Mouse (Mus musculus): ENCODE results near the gene Sp7. TPM values are rescaled to one million over a fixed set of nuclear protein-coding genes. Genes with fewer than 3 reads are reported as not detected.

Gene Sp7
- polyA plus RNA-seq, 1 experiment from 2014 or later = 0.52 TPM

- peak within 1 kb of the TSS; percentile 46; the same call in 1 of the 2 replicates for H3K27ac ChIP-seq (ENCODE audit: low read depth, low read length)
- under 1% methylated on average over 40 of the region's 40 CpGs for WGBS (ENCODE audit: insufficient replicate concordance)
- no peaks in the 10 kb centered on the region for H3K9me3 ChIP-seq (replicated peaks; ENCODE audit: control insufficient read depth, low read length)
- no peaks in the 10 kb centered on the region for H3K27me3 ChIP-seq (ENCODE audit: control insufficient read depth, insufficient read depth, low read length)
- ATAC-seq (replicated peaks; ENCODE audit: insufficient number of reproducible peaks, low FRiP score, low TSS enrichment) = peak; percentile 75; the same call in 1 of the 2 replicates
- H3K36me3 ChIP-seq (ENCODE audit: control insufficient read depth, insufficient read depth, low read length) = peaks cover 9% of the 10 kb centered on the region; the same call in 1 of the 2 replicates
- peak within 1 kb of the TSS; percentile 66 for H3K4me2 ChIP-seq
- H3K9ac ChIP-seq (ENCODE audit: low read depth, low read length) = peak within 1 kb of the TSS; percentile 70
- peak within 1 kb of the TSS; percentile 58 for H3K4me3 ChIP-seq (ENCODE audit: low read depth, low read length)
- H3K4me1 ChIP-seq (ENCODE audit: control insufficient read depth, insufficient read depth, low read length) = peaks cover 7% of the 10 kb centered on the region
Observed at GRCm38 (mm10) chr15:102326022-102326576, 40.9 kb downstream of the Sp7 start, which contains the start of gene Pfdn5. Pfdn5 (plus strand) TSS chr15:102326116.

GRCm38 (mm10) chr15:102324654-102325473 lies 42.1 kb downstream of the Sp7 start:
- Histone ChIP-seq H3K4me1 (ENCODE audit: control insufficient read depth, insufficient read depth, low read length) (peaks cover 6% of the 10 kb centered on the region), H3K27ac (ENCODE audit: low read depth, low read length) (no peak overlapping the region), H3K36me3 (ENCODE audit: control insufficient read depth, insufficient read depth, low read length) (peaks cover 15% of the 10 kb centered on the region; the same call in 1 of the 2 replicates), H3K9ac (ENCODE audit: low read depth, low read length) (no peak overlapping the region), H3K4me3 (ENCODE audit: low read depth, low read length) (0 out of 2 replicates have a peak overlapping the region, but pooled peaks have one; percentile 14), H3K27me3 (ENCODE audit: control insufficient read depth, insufficient read depth, low read length) (no peaks in the 10 kb centered on the region), H3K9me3 (replicated peaks; ENCODE audit: control insufficient read depth, low read length) (no peaks in the 10 kb centered on the region), H3K4me2 (peak overlapping the region; percentile 66)
- no peak for ATAC-seq (replicated peaks; ENCODE audit: insufficient number of reproducible peaks, low FRiP score, low TSS enrichment)
- WGBS (ENCODE audit: insufficient replicate concordance) = 70% methylated on average over 12 of the region's 12 CpGs

DNA sequence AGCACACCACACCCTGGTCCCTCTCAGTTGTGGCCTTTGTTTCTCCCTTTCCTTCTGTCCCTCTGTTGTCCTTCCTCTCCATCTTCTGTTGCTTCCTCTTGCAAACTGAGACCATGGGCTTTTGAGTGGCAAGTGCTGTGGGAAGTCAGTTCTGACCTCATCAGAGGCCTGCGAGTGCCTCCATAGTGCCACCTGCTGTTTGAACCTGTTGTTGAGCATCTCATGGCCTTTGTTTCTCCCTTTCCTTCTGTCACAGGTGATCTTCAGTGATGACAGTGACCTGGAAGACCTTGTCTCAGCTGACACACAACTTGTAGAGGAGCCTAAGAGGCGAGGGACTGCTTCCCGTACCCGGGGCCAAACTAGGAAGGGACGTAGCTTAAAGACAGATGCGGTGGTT lies 50.7 kb downstream of the Sp7 start:
- Histone ChIP-seq H3K9me3 (replicated peaks; ENCODE audit: control insufficient read depth, low read length) (no peaks in the 10 kb centered on the region), H3K36me3 (ENCODE audit: control insufficient read depth, insufficient read depth, low read length) (peaks cover 53% of the 10 kb centered on the region), H3K4me3 (ENCODE audit: low read depth, low read length) (no peak overlapping the region), H3K9ac (ENCODE audit: low read depth, low read length) (no peak overlapping the region), H3K4me1 (ENCODE audit: control insufficient read depth, insufficient read depth, low read length) (no peaks in the 10 kb centered on the region), H3K27ac (ENCODE audit: low read depth, low read length) (no peak overlapping the region), H3K4me2 (no peak overlapping the region), H3K27me3 (ENCODE audit: control insufficient read depth, insufficient read depth, low read length) (no peaks in the 10 kb centered on the region)
- no peak for ATAC-seq (replicated peaks; ENCODE audit: insufficient number of reproducible peaks, low FRiP score, low TSS enrichment)
- 89% methylated on average over 6 of the region's 6 CpGs for WGBS (ENCODE audit: insufficient replicate concordance)

GRCm38 (mm10) chr15:102315292-102315691 lies 51.7 kb downstream of the Sp7 start:
- WGBS (ENCODE audit: insufficient replicate concordance) = 89% methylated on average over 8 of the region's 8 CpGs
- Histone ChIP-seq H3K27me3 (ENCODE audit: control insufficient read depth, insufficient read depth, low read length) (no peaks in the 10 kb centered on the region), H3K4me1 (ENCODE audit: control insufficient read depth, insufficient read depth, low read length) (no peaks in the 10 kb centered on the region), H3K36me3 (ENCODE audit: control insufficient read depth, insufficient read depth, low read length) (peaks cover 45% of the 10 kb centered on the region), H3K4me2 (no peak overlapping the region), H3K4me3 (ENCODE audit: low read depth, low read length) (no peak overlapping the region), H3K9me3 (replicated peaks; ENCODE audit: control insufficient read depth, low read length) (no peaks in the 10 kb centered on the region), H3K9ac (ENCODE audit: low read depth, low read length) (no peak overlapping the region; the same call in 1 of the 2 replicates), H3K27ac (ENCODE audit: low read depth, low read length) (no peak overlapping the region)
- no peak for ATAC-seq (replicated peaks; ENCODE audit: insufficient number of reproducible peaks, low FRiP score, low TSS enrichment)

- peaks cover 47% of the 10 kb centered on the region for H3K36me3 ChIP-seq (ENCODE audit: control insufficient read depth, insufficient read depth, low read length)
- H3K9me3 ChIP-seq (replicated peaks; ENCODE audit: control insufficient read depth, low read length) = no peaks in the 10 kb centered on the region
- no peaks in the 10 kb centered on the region for H3K4me1 ChIP-seq (ENCODE audit: control insufficient read depth, insufficient read depth, low read length)
- no peaks in the 10 kb centered on the region for H3K27me3 ChIP-seq (ENCODE audit: control insufficient read depth, insufficient read depth, low read length)
- H3K4me2 ChIP-seq = no peak overlapping the region
- ATAC-seq (replicated peaks; ENCODE audit: insufficient number of reproducible peaks, low FRiP score, low TSS enrichment) = no peak
- no peak overlapping the region for H3K4me3 ChIP-seq (ENCODE audit: low read depth, low read length)
- H3K27ac ChIP-seq (ENCODE audit: low read depth, low read length) = no peak overlapping the region
- H3K9ac ChIP-seq (ENCODE audit: low read depth, low read length) = no peak overlapping the region
Observed at GRCm38 (mm10) chr15:102311489-102311888, 55.5 kb downstream of the Sp7 start.

- Histone ChIP-seq H3K4me3 (ENCODE audit: low read depth, low read length) (no peak overlapping the region), H3K9ac (ENCODE audit: low read depth, low read length) (no peak overlapping the region), H3K4me2 (no peak overlapping the region), H3K9me3 (replicated peaks; ENCODE audit: control insufficient read depth, low read length) (no peaks in the 10 kb centered on the region), H3K27me3 (ENCODE audit: control insufficient read depth, insufficient read depth, low read length) (no peaks in the 10 kb centered on the region), H3K27ac (ENCODE audit: low read depth, low read length) (no peak overlapping the region), H3K36me3 (ENCODE audit: control insufficient read depth, insufficient read depth, low read length) (peaks cover 45% of the 10 kb centered on the region), H3K4me1 (ENCODE audit: control insufficient read depth, insufficient read depth, low read length) (no peaks in the 10 kb centered on the region)
- 57% methylated on average over 10 of the region's 10 CpGs for WGBS (ENCODE audit: insufficient replicate concordance)
- ATAC-seq (replicated peaks; ENCODE audit: insufficient number of reproducible peaks, low FRiP score, low TSS enrichment) = no peak
Observed at GRCm38 (mm10) chr15:102310074-102310845, 56.7 kb downstream of the Sp7 start.

DNA sequence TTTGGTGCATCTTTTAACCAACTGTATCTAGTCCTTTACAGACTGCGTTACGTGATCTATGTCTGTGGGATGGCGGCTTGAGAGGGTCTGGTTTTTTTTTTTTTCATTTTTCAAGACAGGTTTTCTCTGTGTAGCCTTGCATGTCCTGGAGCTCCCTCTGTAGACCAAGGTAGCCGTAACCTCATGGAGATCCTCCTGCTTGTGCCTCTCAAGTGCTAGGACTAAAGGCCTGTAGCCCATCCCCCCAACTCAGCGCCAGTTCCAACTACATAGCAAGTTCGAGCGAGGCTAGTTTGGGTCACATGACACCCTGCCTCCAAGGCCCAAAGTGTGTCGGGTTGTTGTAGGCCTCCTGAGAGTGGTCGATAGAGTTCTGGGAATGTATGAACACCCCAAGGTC lies 58.3 kb downstream of the Sp7 start:
- no peak overlapping the region for H3K9ac ChIP-seq (ENCODE audit: low read depth, low read length)
- 82% methylated on average over 9 of the region's 9 CpGs for WGBS (ENCODE audit: insufficient replicate concordance)
- no peaks in the 10 kb centered on the region for H3K9me3 ChIP-seq (replicated peaks; ENCODE audit: control insufficient read depth, low read length)
- no peaks in the 10 kb centered on the region for H3K27me3 ChIP-seq (ENCODE audit: control insufficient read depth, insufficient read depth, low read length)
- H3K27ac ChIP-seq (ENCODE audit: low read depth, low read length) = no peak overlapping the region
- no peak overlapping the region for H3K4me2 ChIP-seq
- ATAC-seq (replicated peaks; ENCODE audit: insufficient number of reproducible peaks, low FRiP score, low TSS enrichment) = no peak
- no peaks in the 10 kb centered on the region for H3K4me1 ChIP-seq (ENCODE audit: control insufficient read depth, insufficient read depth, low read length)
- H3K4me3 ChIP-seq (ENCODE audit: low read depth, low read length) = no peak overlapping the region
- peaks cover 43% of the 10 kb centered on the region for H3K36me3 ChIP-seq (ENCODE audit: control insufficient read depth, insufficient read depth, low read length)
